Mouse (Mus musculus) liver, postnatal 0 days (tissue): ENCODE data around the gene Ggcx.

Source experiments
- CTCF ChIP-seq: sonication (generic); IDR thresholded peaks from 2 replicates; pipeline ENCODE4 v1.5.1; 2016; ENCODE audit warnings: antibody characterized with exemption, low read depth
- EP300 ChIP-seq: IDR thresholded peaks from 2 replicates; pipeline ENCODE4 v1.6.1; 2016; ENCODE audit warnings: antibody characterized with exemption, low read depth, mild to moderate bottlenecking

- TF ChIP-seq EP300 = no peak
- TF ChIP-seq CTCF = no peak
Measured at GRCm38 (mm10) chr6:72466171-72466570, 52.1 kb downstream of the Ggcx start.
